Mouse (Mus musculus) left cerebral cortex, postnatal 10 days (tissue): ENCODE results near the gene Gm6205. TPM values are rescaled to one million over a fixed set of nuclear protein-coding genes. Genes with fewer than 3 reads are reported as not detected.
"Not testable (repeated sequence)": the region's sequence is repeated elsewhere in the genome, so short reads cannot be mapped to it uniquely, and the experiment has no call there.

Experiments used
- DNase-seq, 2 experiments: peaks; one replicate each; pipeline ENCODE4 v3.0.0; 2021 to 2022; ENCODE audit warnings: low spot score in 2 of 2, mixed read lengths in 1 of 2; ENCODE audit errors: extremely low spot score in 1 of 2
- intact Hi-C: fragments of 180-260 bp; cut with DNase I; formaldehyde crosslinking; loops from one replicate; pipeline ENCODE4 v1.15.1; 2025
- total RNA-seq, 2 experiments: library from RNA; stranded (reverse); gene quantifications; 2 replicates each; pipeline ENCODE4 v1.2.3; 2021

The Gm6205 gene
- total RNA-seq: not detected

DNA sequence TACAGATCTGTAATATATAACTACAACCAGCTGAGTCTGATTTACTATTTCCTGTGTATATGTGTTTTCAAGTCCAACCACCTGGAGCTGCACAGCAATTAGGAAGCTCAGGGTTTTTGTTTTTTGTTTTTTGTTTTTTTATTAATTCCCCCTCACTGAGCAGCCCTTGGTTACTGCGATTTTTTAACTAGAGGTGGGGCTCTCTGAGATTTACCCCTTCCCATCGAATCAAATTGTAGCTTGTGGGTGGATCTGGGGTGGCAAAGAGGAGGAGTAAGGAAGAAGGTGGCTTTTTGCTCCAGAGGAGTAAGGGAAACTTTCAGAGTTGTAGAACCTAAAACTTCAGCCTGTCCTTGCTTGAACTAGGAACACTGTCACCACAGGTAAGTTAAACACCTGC is at the start of gene Gm6205:
Gene Gm6205 (plus strand): TSS at position 301 of the 400 bp plus-strand sequence.
- intact Hi-C loops: not testable (repeated sequence)

DNA sequence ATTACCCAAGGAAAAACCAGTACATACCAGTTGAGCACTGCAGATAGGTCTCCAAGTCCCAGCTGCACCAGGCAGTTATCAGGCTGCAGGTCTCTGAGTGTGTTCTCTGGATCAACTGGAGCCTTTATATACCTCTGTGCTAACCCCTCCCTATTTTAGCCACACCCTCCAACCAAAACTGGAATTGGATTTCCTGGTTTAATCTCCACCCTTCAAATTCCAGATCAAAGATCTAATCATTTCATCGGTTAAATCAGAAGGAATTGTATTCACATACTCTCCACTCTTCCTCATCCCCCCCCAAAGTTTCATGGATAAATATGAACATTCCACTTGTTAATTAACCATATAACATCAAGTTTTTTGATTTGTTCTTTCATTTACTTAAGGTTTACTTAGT is 31.9 kb upstream of the Gm6205 start, which contains the start of gene Gm3147:
Gene Gm3147 (minus strand): TSS at position 101 of the 400 bp plus-strand sequence.
- intact Hi-C loops, DNase-seq: not testable (repeated sequence)

More for the DNA sequence above, at the start of gene Gm6205:
- DNase-seq: not testable (repeated sequence)

DNA sequence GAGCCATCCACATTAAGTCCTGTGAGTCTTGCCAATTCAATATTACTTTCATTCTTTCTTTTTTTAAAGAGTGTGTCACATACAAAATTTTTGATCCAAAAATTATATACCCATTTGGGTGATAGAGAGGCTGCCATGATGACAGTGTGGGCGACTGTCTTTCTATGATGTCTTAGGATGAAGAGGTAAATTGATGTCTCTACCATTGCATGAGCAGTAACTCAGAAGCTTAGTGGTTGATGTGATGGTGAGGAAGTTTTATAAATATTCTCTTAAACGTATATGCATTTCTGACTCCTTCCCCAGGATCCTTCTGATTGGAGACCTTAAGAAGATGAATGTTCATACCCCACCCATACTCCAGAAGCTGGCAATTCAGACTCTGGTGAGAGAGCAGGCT is 24.5 kb upstream of the Gm6205 start, which contains the start of gene Gm6509:
Gene Gm6509 (plus strand): TSS at position 301 of the 400 bp plus-strand sequence.
- intact Hi-C loops, DNase-seq: not testable (repeated sequence)

Other genes starting within 250 kb of the Gm6205 start
- not detected for gene Gm7682, start 202.6 kb upstream of the Gm6205 start, total RNA-seq
- not detected for gene Gm3139, start 122.1 kb upstream of the Gm6205 start, total RNA-seq
- not detected for gene Gm3147, start 32.0 kb upstream of the Gm6205 start, total RNA-seq
- not detected for gene Gm6509, start 24.4 kb upstream of the Gm6205 start, total RNA-seq
- not detected for gene Gm3183, start 217.1 kb downstream of the Gm6205 start, total RNA-seq